Mouse (Mus musculus): ENCODE data around the gene Usp21.

GRCm38 (mm10) chr1:171322012-171322411 lies 34.2 kb upstream of the Usp21 start:
- TF ChIP-seq CTCF (IDR thresholded peaks at IDR 0.05; ENCODE audit: extremely low read depth, insufficient read depth, insufficient read length, insufficient replicate concordance) (no peak), POLR2A (IDR thresholded peaks at IDR 0.05; ENCODE audit: low read depth, low read length) (no peak)

Data from spleen, adult 2 months (tissue).